10 mouse cellular contexts compared by ENCODE assay signal in the genomic region with DNA sequence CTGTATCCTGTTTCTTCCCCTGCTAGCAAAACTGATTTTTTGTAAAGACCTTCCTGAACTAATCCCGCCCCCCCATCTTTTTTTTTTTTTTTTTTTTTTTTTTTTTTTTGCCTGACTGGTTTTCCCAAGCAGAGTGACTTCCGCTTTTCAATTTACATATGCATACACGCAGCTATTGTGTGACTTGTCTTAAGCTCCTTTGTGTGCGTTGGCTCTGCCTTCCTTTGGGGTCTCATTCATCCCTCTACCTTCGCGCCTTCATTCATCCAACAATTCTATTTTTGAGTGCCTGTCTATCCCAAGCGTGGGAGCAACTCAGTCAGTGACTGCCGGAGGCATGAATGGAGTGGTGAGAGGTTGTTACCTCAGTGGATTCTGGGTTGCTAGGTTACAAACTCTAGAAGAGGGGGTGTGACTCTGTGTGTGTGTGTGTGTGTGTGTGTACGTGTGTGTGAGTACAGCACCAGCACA. TPM values are rescaled to one million over a fixed set of nuclear protein-coding genes. Genes with fewer than 3 reads are reported as not detected.
DNase-seq lines count a peak whose midpoint lies in the region.
"Had no signal": no experiment of that assay in that cellular context is flagged by ENCODE, and none has a peak within 500 bp of the region (broad histone marks: within the 10 kb centered on the region; RNA-seq: fewer than 3 reads in every experiment).

No protein-coding gene starts in this region.

- H3K36me3 ChIP-seq in limb, embryonic 10.5 days: no peaks in the 10 kb centered on the region
- H3K36me3 ChIP-seq: G1E had no signal

- 60% methylated on average over 9 of the region's 9 CpGs for WGBS in limb, embryonic 10.5 days

- DNase-seq in retina, postnatal 1 day: peak; percentile 38
- DNase-seq in retina, embryonic 14.5 days (ENCODE audit: low spot score): no peak
- peak; percentile 51 to 76 for DNase-seq in frontal cortex, postnatal 36 days (ENCODE audit: low spot score in 2 of 2)
- peak; percentile 19 for DNase-seq in mesoderm, embryonic 11.5 days (ENCODE audit: low read depth, low spot score)
- DNase-seq in telencephalon, adult 2 months (ENCODE audit: low read depth, low spot score): peak; percentile 84
- no peak for DNase-seq in cerebellum, postnatal 14 days
- DNase-seq in urinary bladder, adult 18-20 months (ENCODE audit: low spot score in 2 of 2): no peak
- no peak for DNase-seq in limb, embryonic 10.5 days (ENCODE audit: low spot score)

- H3K27ac ChIP-seq in limb, embryonic 10.5 days: no peak overlapping the region
- H3K27ac ChIP-seq: liver, embryonic 14.5 days had no signal

- H3K4me1 ChIP-seq in limb, embryonic 10.5 days: no peaks in the 10 kb centered on the region

- no peak overlapping the region for H3K4me3 ChIP-seq in limb, embryonic 10.5 days

- no peaks in the 10 kb centered on the region for H3K9me3 ChIP-seq in limb, embryonic 10.5 days (replicated peaks)
- H3K9me3 ChIP-seq: G1E had no signal

- no peaks in the 10 kb centered on the region for H3K27me3 ChIP-seq in limb, embryonic 10.5 days (ENCODE audit: low read depth, poor library complexity, severe bottlenecking)

RNA-seq across cellular contexts. Expression of gene Ep300, which starts 49.2 kb away (rescaled TPM):
- polyA plus RNA-seq in limb, embryonic 10.5 days (2016; fragmentation: Nextera tagmentation; extraction: Ambion mirVana): 17.4 and 20.7 TPM in 2 replicates

Comparison
In these comparisons a context has a peak if more than half of its experiments do, and no peak if none do; other contexts are left out.
1. DNase-seq: peak in retina, postnatal 1 day (single experiment), frontal cortex, postnatal 36 days (2 of 2), mesoderm, embryonic 11.5 days (single experiment) and telencephalon, adult 2 months (single experiment); none in retina, embryonic 14.5 days (single experiment), cerebellum, postnatal 14 days (0 of 2), urinary bladder, adult 18-20 months (0 of 2) and limb, embryonic 10.5 days (single experiment).